ENCODE assay signal across 8 mouse cellular contexts in genomic region chr6:71493675-71494340, GRCm38 (mm10). TPM values are rescaled to one million over a fixed set of nuclear protein-coding genes. Genes with fewer than 3 reads are reported as not detected.
DNase-seq lines count a peak whose midpoint lies in the region; ATAC-seq lines count a peak whose summit lies in the region.

Rnf103 (plus strand) TSS chr6:71493894.

- no peaks in the 10 kb centered on the region for H3K36me3 ChIP-seq in hindbrain, embryonic 11.5 days (ENCODE audit: control insufficient read depth, insufficient read depth, low read length)

- peak; percentile 98 for ATAC-seq in hindbrain, embryonic 11.5 days (ENCODE audit: low FRiP score)

- H3K4me2 ChIP-seq in hindbrain, embryonic 11.5 days (replicated peaks; ENCODE audit: low read depth, low read length): peak within 1 kb of the TSS; percentile 75

- WGBS in hindbrain, embryonic 11.5 days: under 1% methylated on average over 63 of the region's 79 CpGs

- H3K4me1 ChIP-seq in hindbrain, embryonic 11.5 days (replicated peaks; ENCODE audit: control insufficient read depth, insufficient read depth, low read length): no peaks in the 10 kb centered on the region

- H3K27ac ChIP-seq in hindbrain, embryonic 11.5 days (ENCODE audit: low read depth, low read length): peak within 1 kb of the TSS; percentile 99

- H3K4me3 ChIP-seq in hindbrain, embryonic 11.5 days (ENCODE audit: low read depth, low read length): peak within 1 kb of the TSS; percentile 75

- no peaks in the 10 kb centered on the region for H3K27me3 ChIP-seq in hindbrain, embryonic 11.5 days (ENCODE audit: control insufficient read depth, insufficient read depth, low read length)

- no peaks in the 10 kb centered on the region for H3K9me3 ChIP-seq in hindbrain, embryonic 11.5 days (ENCODE audit: control insufficient read depth, low read length)

- peak; percentile 95 for DNase-seq in MN1 (ENCODE audit: low spot score)
- DNase-seq in cerebellum, adult 9-10 months: peak; percentile 90
- DNase-seq in frontal cortex, adult 2 months (ENCODE audit: extremely low spot score in 1 of 2, low spot score in 1 of 2): peak; percentile 74 to 86
- DNase-seq in hindbrain, embryonic 11.5 days (ENCODE audit: low spot score): peak; percentile 95
- peak; percentile 84 to 91 for DNase-seq in layer of hippocampus, postnatal 10 days (ENCODE audit: low spot score in 2 of 2)
- DNase-seq in lung, postnatal 10 days: peak; percentile 98
- DNase-seq in ovary, postnatal 36 days (ENCODE audit: low spot score): peak; percentile 95
- DNase-seq in thymus, postnatal 25 days: peak; percentile 94

- H3K9ac ChIP-seq in hindbrain, embryonic 11.5 days (ENCODE audit: low read depth, low read length): peak within 1 kb of the TSS; percentile 98

RNA-seq across cellular contexts. Expression of gene Rnf103, which starts in this region (rescaled TPM):
- polyA plus RNA-seq in frontal cortex, adult 2 months (2012; rRNA removed): 33.2 and 34.8 TPM in 2 replicates
- polyA plus RNA-seq in hindbrain, embryonic 11.5 days (2014; fragmentation: Nextera tagmentation; extraction: Ambion mirVana): 18.8 and 19.5 TPM in 2 replicates
- 10 to 100 TPM; 48.5 to 52.0 TPM for total RNA-seq in layer of hippocampus, postnatal 10 days (2021)

Comparison
In these comparisons a context has a peak if more than half of its experiments do, and no peak if none do; other contexts are left out.
1. Peak in every context shown above with its lines: DNase-seq, ATAC-seq, H3K4me3 ChIP-seq and H3K27ac ChIP-seq.